ENCODE assay signal across 20 mouse cellular contexts in the genomic region with DNA sequence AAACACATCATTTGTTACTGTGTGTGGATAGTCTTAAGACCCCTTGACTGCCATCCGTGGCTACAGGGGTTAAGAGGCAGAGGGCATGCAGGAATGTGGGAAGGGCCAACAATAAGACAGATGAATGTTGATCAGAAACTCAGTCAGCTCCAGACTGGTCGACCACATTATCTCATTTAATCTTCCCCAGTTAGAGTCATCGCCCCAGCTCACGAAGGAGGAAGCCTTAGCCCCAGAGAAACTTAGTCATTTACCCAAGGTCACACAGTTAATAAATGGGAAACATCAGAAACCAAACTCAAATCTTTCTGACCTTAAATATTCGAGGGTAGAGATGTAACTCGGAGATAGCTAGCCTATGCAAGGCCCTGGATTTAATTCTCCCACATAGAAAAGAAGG. TPM values are rescaled to one million over a fixed set of nuclear protein-coding genes. Genes with fewer than 3 reads are reported as not detected.
A peak's percentile ranks its signal among the peaks of the same experiment; 100 is the strongest.
DNase-seq lines count a peak whose midpoint lies in the region; ATAC-seq lines count a peak whose summit lies in the region.
"Had no signal": no experiment of that assay in that cellular context is flagged by ENCODE, and none has a peak within 500 bp of the region (broad histone marks: within the 10 kb centered on the region; RNA-seq: fewer than 3 reads in every experiment).

No protein-coding gene starts in this region.

- H3K4me3 ChIP-seq in embryonic facial prominence, embryonic 12.5 days = no peak overlapping the region
- H3K4me3 ChIP-seq in midbrain, embryonic 15.5 days = no peak overlapping the region
- H3K4me3 ChIP-seq in liver, embryonic 11.5 days (ENCODE audit: low read depth, low read length) = no peak overlapping the region
- H3K4me3 ChIP-seq: heart, embryonic 13.5 days had no signal

- H3K9me3 ChIP-seq in embryonic facial prominence, embryonic 12.5 days = no peaks in the 10 kb centered on the region
- H3K9me3 ChIP-seq in midbrain, embryonic 15.5 days = no peaks in the 10 kb centered on the region
- no peaks in the 10 kb centered on the region for H3K9me3 ChIP-seq in liver, embryonic 11.5 days (ENCODE audit: control insufficient read depth, low read length)
- H3K9me3 ChIP-seq: heart, embryonic 13.5 days had no signal

- peaks cover 26% of the 10 kb centered on the region for H3K4me1 ChIP-seq in embryonic facial prominence, embryonic 12.5 days
- peaks cover 5% of the 10 kb centered on the region; the same call in 1 of the 2 replicates for H3K4me1 ChIP-seq in midbrain, embryonic 15.5 days
- no peaks in the 10 kb centered on the region for H3K4me1 ChIP-seq in liver, embryonic 11.5 days (replicated peaks; ENCODE audit: control insufficient read depth, insufficient read depth, low read length)

- 0 out of 2 replicates have a peak, but pooled peaks cover 4% of the 10 kb centered on the region for H3K36me3 ChIP-seq in embryonic facial prominence, embryonic 12.5 days
- H3K36me3 ChIP-seq in midbrain, embryonic 15.5 days (replicated peaks) = no peaks in the 10 kb centered on the region
- H3K36me3 ChIP-seq in liver, embryonic 11.5 days (ENCODE audit: control insufficient read depth, insufficient read depth, low read length) = no peaks in the 10 kb centered on the region
- H3K36me3 ChIP-seq: heart, embryonic 13.5 days had no signal

- ATAC-seq in embryonic facial prominence, embryonic 12.5 days (ENCODE audit: insufficient number of reproducible peaks, insufficient read depth, low FRiP score, low TSS enrichment) = 0 out of 2 replicates have a peak, but pooled peaks have one; percentile 41
- ATAC-seq in megakaryocyte, adult 5-6 weeks (ENCODE audit: poor library complexity, severe bottlenecking) = peak; percentile 63
- no peak for ATAC-seq in midbrain, embryonic 15.5 days (replicated peaks)
- no peak for ATAC-seq in liver, embryonic 11.5 days (replicated peaks; ENCODE audit: low FRiP score)
- ATAC-seq: hindbrain, postnatal 0 days; liver, postnatal 0 days; lung, postnatal 0 days; midbrain, embryonic 16.5 days had no signal

- no peak overlapping the region for H3K4me2 ChIP-seq in embryonic facial prominence, embryonic 12.5 days (replicated peaks)
- no peak overlapping the region for H3K4me2 ChIP-seq in midbrain, embryonic 15.5 days
- no peak overlapping the region for H3K4me2 ChIP-seq in liver, embryonic 11.5 days
- H3K4me2 ChIP-seq: heart, embryonic 13.5 days had no signal

- H3K27me3 ChIP-seq in embryonic facial prominence, embryonic 12.5 days = no peaks in the 10 kb centered on the region
- H3K27me3 ChIP-seq in midbrain, embryonic 15.5 days (replicated peaks) = no peaks in the 10 kb centered on the region
- H3K27me3 ChIP-seq in liver, embryonic 11.5 days (replicated peaks; ENCODE audit: control insufficient read depth, insufficient read depth, low read length) = no peaks in the 10 kb centered on the region
- H3K27me3 ChIP-seq: heart, embryonic 13.5 days had no signal

- H3K9ac ChIP-seq in embryonic facial prominence, embryonic 12.5 days = no peak overlapping the region
- H3K9ac ChIP-seq in midbrain, embryonic 15.5 days = no peak overlapping the region
- no peak overlapping the region for H3K9ac ChIP-seq in liver, embryonic 11.5 days (ENCODE audit: low read depth, low read length)
- H3K9ac ChIP-seq: heart, embryonic 13.5 days; liver, postnatal 0 days had no signal

- H3K27ac ChIP-seq in embryonic facial prominence, embryonic 12.5 days = peak overlapping the region; percentile 1; the same call in 1 of the 2 replicates
- H3K27ac ChIP-seq in midbrain, embryonic 15.5 days = no peak overlapping the region
- H3K27ac ChIP-seq in liver, embryonic 11.5 days (ENCODE audit: low read depth, low read length) = no peak overlapping the region
- H3K27ac ChIP-seq: heart, embryonic 13.5 days; hindbrain, postnatal 0 days had no signal

- peak; percentile 47 for DNase-seq in adrenal gland, adult 2 months
- no peak for DNase-seq in adrenal gland, postnatal 10 days
- DNase-seq in CD4-positive helper T cell, adult 2 months (ENCODE audit: low read depth, low spot score) = peak; percentile 38
- no peak for DNase-seq in c-Kit-positive CD71-positive TER-119-positive erythroid progenitor cells, embryonic 14.5 days (ENCODE audit: low spot score)
- DNase-seq in liver, embryonic 11.5 days (ENCODE audit: low spot score) = no peak
- DNase-seq: cerebellum, adult 18-20 months; cerebellum, postnatal 14 days; gastrocnemius, postnatal 10 days; heart, adult 18-20 months; heart, postnatal 14 days; kidney, adult 18-20 months; liver, postnatal 0 days; thymus, adult 18-20 months had no signal

- WGBS in embryonic facial prominence, embryonic 12.5 days = 43% methylated on average over 6 of the region's 6 CpGs
- WGBS in midbrain, embryonic 15.5 days = 68% methylated on average over 6 of the region's 6 CpGs
- 35% methylated on average over 6 of the region's 6 CpGs for WGBS in liver, embryonic 11.5 days

RNA-seq across cellular contexts. Expression of a gene that starts 58.4 kb away (rescaled TPM):
- total RNA-seq in adrenal gland, adult 2 months (2021) = 10 to 100 TPM; 21.3 to 30.1 TPM
- polyA plus RNA-seq in adrenal gland, adult 2 months (2012; rRNA removed) = 6.4 and 7.6 TPM in 2 replicates
- 10 to 100 TPM; 18.7 to 24.6 TPM for total RNA-seq in adrenal gland, postnatal 10 days (2021)
- 27.6 and 27.8 TPM in 2 replicates for polyA plus RNA-seq in embryonic facial prominence, embryonic 12.5 days (2016; fragmentation: Nextera tagmentation; extraction: Ambion mirVana)
- 18.0 and 18.9 TPM in 2 replicates for total RNA-seq in megakaryocyte, adult 5-6 weeks (2015)
- 7.8 and 9.8 TPM in 2 replicates for total RNA-seq in megakaryocyte, adult 5-6 weeks (2017)
- 20.3 and 21.5 TPM in 2 replicates for polyA plus RNA-seq in midbrain, embryonic 15.5 days (2015; fragmentation: Nextera tagmentation; extraction: Ambion mirVana)
- 15.6 and 17.7 TPM in 2 replicates for polyA plus RNA-seq in liver, embryonic 11.5 days (2014; fragmentation: Nextera tagmentation; extraction: Ambion mirVana)

Comparison
In these comparisons a context has a peak if more than half of its experiments do, and no peak if none do; other contexts are left out.
1. DNase-seq: peak in adrenal gland, adult 2 months (single experiment) and CD4-positive helper T cell, adult 2 months (single experiment); none in adrenal gland, postnatal 10 days (single experiment), c-Kit-positive CD71-positive TER-119-positive erythroid progenitor cells, embryonic 14.5 days (single experiment) and liver, embryonic 11.5 days (single experiment).
2. ATAC-seq: peak in embryonic facial prominence, embryonic 12.5 days (single experiment) and megakaryocyte, adult 5-6 weeks (single experiment); none in midbrain, embryonic 15.5 days (single experiment) and liver, embryonic 11.5 days (single experiment).